Mouse (Mus musculus) midbrain, embryonic 14.5 days (tissue): ENCODE results near the gene Mybbp1a. TPM values are rescaled to one million over a fixed set of nuclear protein-coding genes. Genes with fewer than 3 reads are reported as not detected.
"Not testable (repeated sequence)": the region's sequence is repeated elsewhere in the genome, so short reads cannot be mapped to it uniquely, and the experiment has no call there.

Source experiments
- ATAC-seq: fragments of 200-750 bp; cut with Nextera tagmentation; 2 replicates; pipeline ENCODE4 v1.8.0; 2017; ENCODE audit warnings: moderate number of reproducible peaks, moderate library complexity; ENCODE audit not compliant: low FRiP score, low TSS enrichment
- DNase-seq: peaks from one replicate; pipeline ENCODE4 v3.0.0-alpha.2; 2015
- H3K27ac ChIP-seq: fragments of 300-500 bp; sonication (generic); replicated peaks from 2 replicates; pipeline ENCODE4 v1.5.1; 2014; ENCODE audit warnings: mild to moderate bottlenecking, low read depth, low read length, moderate library complexity
- H3K27me3 ChIP-seq: fragments of 300-500 bp; sonication (generic); 2 replicates; pipeline ENCODE4 v1.6.1; 2014; ENCODE audit warnings: low read length, control low read depth, mixed read lengths; ENCODE audit not compliant: control insufficient read depth, insufficient read depth
- H3K36me3 ChIP-seq: fragments of 300-500 bp; sonication (generic); 2 replicates; pipeline ENCODE4 v1.6.1; 2014; ENCODE audit warnings: low read length, control low read depth; ENCODE audit not compliant: control insufficient read depth, insufficient read depth
- H3K4me1 ChIP-seq: fragments of 300-500 bp; sonication (generic); 2 replicates; pipeline ENCODE4 v1.6.1; 2014; ENCODE audit warnings: mild to moderate bottlenecking, antibody characterized with exemption, low read length, control low read depth; ENCODE audit not compliant: control insufficient read depth, insufficient read depth
- H3K4me2 ChIP-seq: fragments of 300-500 bp; sonication (generic); 2 replicates; pipeline ENCODE4 v1.6.1; 2014; ENCODE audit warnings: mild to moderate bottlenecking, low read length, moderate library complexity
- H3K4me3 ChIP-seq: fragments of 300-500 bp; sonication (generic); replicated peaks from 2 replicates; pipeline ENCODE4 v1.5.1; 2014; ENCODE audit warnings: low read depth, low read length
- H3K9ac ChIP-seq: fragments of 300-500 bp; sonication (generic); replicated peaks from 2 replicates; pipeline ENCODE4 v1.6.1; 2014; ENCODE audit warnings: mild to moderate bottlenecking, low read length, moderate library complexity
- H3K9me3 ChIP-seq: fragments of 300-500 bp; sonication (generic); 2 replicates; pipeline ENCODE4 v1.6.1; 2016; ENCODE audit warnings: low read length, control low read depth, mixed read lengths; ENCODE audit not compliant: control insufficient read depth
- WGBS: fragments of 180-500 bp; shearing (Covaris S2); extraction: QIAGEN DNeasy Blood & Tissue Kit; methylation state at CpG from one replicate; pipeline ENCODE4 v1.1.7; 2014; 5-methylcytosine and 5-hydroxymethylcytosine counted together
- polyA plus RNA-seq: library from polyadenylated mRNA; unstranded; fragments of >200 nt; fragmentation: Nextera tagmentation; extraction: Ambion mirVana; gene quantifications from 2 replicates; pipeline ENCODE4 v1.2.1, GENCODE M21; 2014

The Mybbp1a gene
- polyA plus RNA-seq, 1 experiment from 2014 or later = 66.0 TPM

GRCm38 (mm10) chr11:72430311-72431068 is 10.7 kb upstream of the Mybbp1a start:
- not testable (repeated sequence) for ATAC-seq, H3K9ac ChIP-seq, H3K27ac ChIP-seq, H3K9me3 ChIP-seq, H3K4me1 ChIP-seq, H3K4me2 ChIP-seq, H3K27me3 ChIP-seq, DNase-seq, H3K4me3 ChIP-seq, H3K36me3 ChIP-seq
- 61% methylated on average over 9 of the region's 9 CpGs for WGBS

- no peak within 1 kb of the TSS for H3K4me3 ChIP-seq
- DNase-seq (no peak), ATAC-seq (no peak)
- H3K9me3 ChIP-seq = no peaks in the 10 kb centered on the region
- no peaks in the 10 kb centered on the region for H3K4me1 ChIP-seq
- H3K4me2 ChIP-seq = no peak within 1 kb of the TSS
- no peak within 1 kb of the TSS for H3K9ac ChIP-seq
- WGBS = 71% methylated on average over 11 of the region's 11 CpGs
- no peaks in the 10 kb centered on the region for H3K27me3 ChIP-seq
- no peaks in the 10 kb centered on the region for H3K36me3 ChIP-seq
- no peak within 1 kb of the TSS for H3K27ac ChIP-seq
Measured at GRCm38 (mm10) chr11:72434963-72435693, 6.0 kb upstream of the Mybbp1a start, which contains the start of gene Ggt6. Gene Ggt6 (plus strand): TSS chr11:72435526.

- Histone ChIP-seq H3K27ac (no peak overlapping the region), H3K4me1 (no peaks in the 10 kb centered on the region), H3K4me3 (no peak overlapping the region), H3K27me3 (no peaks in the 10 kb centered on the region), H3K9ac (no peak overlapping the region), H3K36me3 (no peaks in the 10 kb centered on the region), H3K9me3 (no peaks in the 10 kb centered on the region), H3K4me2 (no peak overlapping the region)
- WGBS = 48% methylated on average over 2 of the region's 2 CpGs
- no peak for ATAC-seq
- DNase-seq = no peak
Measured at GRCm38 (mm10) chr11:72435694-72436045, 5.5 kb upstream of the Mybbp1a start.

GRCm38 (mm10) chr11:72436271-72436670 is 4.9 kb upstream of the Mybbp1a start:
- DNase-seq (no peak), ATAC-seq (no peak)
- no peaks in the 10 kb centered on the region for H3K9me3 ChIP-seq
- no peaks in the 10 kb centered on the region for H3K36me3 ChIP-seq
- H3K4me3 ChIP-seq = no peak overlapping the region
- no peak overlapping the region for H3K9ac ChIP-seq
- 70% methylated on average over 5 of the region's 5 CpGs for WGBS
- H3K4me2 ChIP-seq = no peak overlapping the region
- no peaks in the 10 kb centered on the region for H3K27me3 ChIP-seq
- H3K27ac ChIP-seq = no peak overlapping the region
- H3K4me1 ChIP-seq = no peaks in the 10 kb centered on the region

GRCm38 (mm10) chr11:72436756-72437650 is 4.2 kb upstream of the Mybbp1a start:
- H3K36me3 ChIP-seq = no peaks in the 10 kb centered on the region
- no peak overlapping the region for H3K9ac ChIP-seq
- DNase-seq (no peak), ATAC-seq (no peak)
- H3K4me3 ChIP-seq = no peak overlapping the region
- no peaks in the 10 kb centered on the region for H3K27me3 ChIP-seq
- no peak overlapping the region for H3K4me2 ChIP-seq
- H3K27ac ChIP-seq = no peak overlapping the region
- no peaks in the 10 kb centered on the region for H3K9me3 ChIP-seq
- H3K4me1 ChIP-seq = peaks cover 2% of the 10 kb centered on the region
- WGBS = 77% methylated on average over 16 of the region's 16 CpGs

- H3K9ac ChIP-seq = no peak overlapping the region
- H3K4me1 ChIP-seq = peaks cover 7% of the 10 kb centered on the region
- no peaks in the 10 kb centered on the region for H3K27me3 ChIP-seq
- peaks cover 11% of the 10 kb centered on the region for H3K36me3 ChIP-seq
- ATAC-seq (no peak), DNase-seq (no peak)
- no peak overlapping the region for H3K4me2 ChIP-seq
- no peak overlapping the region for H3K4me3 ChIP-seq
- WGBS = 77% methylated on average over 4 of the region's 4 CpGs
- H3K27ac ChIP-seq = no peak overlapping the region
- no peaks in the 10 kb centered on the region for H3K9me3 ChIP-seq
Measured at GRCm38 (mm10) chr11:72438411-72438810, 2.7 kb upstream of the Mybbp1a start.

- H3K27me3 ChIP-seq, H3K4me1 ChIP-seq, DNase-seq, H3K9me3 ChIP-seq, ATAC-seq: not testable (repeated sequence)
- Histone ChIP-seq H3K4me2 (peak overlapping the region; percentile 86), H3K4me3 (peak overlapping the region; percentile 84), H3K27ac (peak overlapping the region; percentile 91), H3K36me3 (peaks cover 33% of the 10 kb centered on the region), H3K9ac (peak overlapping the region; percentile 75)
- 41% methylated on average over 6 of the region's 6 CpGs for WGBS
Measured at GRCm38 (mm10) chr11:72440597-72440964, 574 bp upstream of the Mybbp1a start.

GRCm38 (mm10) chr11:72446311-72447105 is 5.4 kb downstream of the Mybbp1a start:
- Histone ChIP-seq H3K9me3 (no peaks in the 10 kb centered on the region), H3K4me1 (peaks cover 7% of the 10 kb centered on the region), H3K4me2 (no peak overlapping the region), H3K36me3 (peaks cover 92% of the 10 kb centered on the region), H3K4me3 (no peak overlapping the region), H3K9ac (no peak overlapping the region), H3K27ac (no peak overlapping the region), H3K27me3 (no peaks in the 10 kb centered on the region)
- DNase-seq (peak; percentile 61), ATAC-seq (no peak)
- WGBS = 87% methylated on average over 6 of the region's 6 CpGs
